Mouse (Mus musculus) embryo, embryonic 11.5 days (tissue): Measurements from ENCODE around the gene Bmi1.

Experiments used
- DNase-seq: peaks from one replicate; pipeline ENCODE4 v3.0.0-alpha.2; 2012; ENCODE audit warnings: low read depth, low spot score

Bmi1 gene

DNA sequence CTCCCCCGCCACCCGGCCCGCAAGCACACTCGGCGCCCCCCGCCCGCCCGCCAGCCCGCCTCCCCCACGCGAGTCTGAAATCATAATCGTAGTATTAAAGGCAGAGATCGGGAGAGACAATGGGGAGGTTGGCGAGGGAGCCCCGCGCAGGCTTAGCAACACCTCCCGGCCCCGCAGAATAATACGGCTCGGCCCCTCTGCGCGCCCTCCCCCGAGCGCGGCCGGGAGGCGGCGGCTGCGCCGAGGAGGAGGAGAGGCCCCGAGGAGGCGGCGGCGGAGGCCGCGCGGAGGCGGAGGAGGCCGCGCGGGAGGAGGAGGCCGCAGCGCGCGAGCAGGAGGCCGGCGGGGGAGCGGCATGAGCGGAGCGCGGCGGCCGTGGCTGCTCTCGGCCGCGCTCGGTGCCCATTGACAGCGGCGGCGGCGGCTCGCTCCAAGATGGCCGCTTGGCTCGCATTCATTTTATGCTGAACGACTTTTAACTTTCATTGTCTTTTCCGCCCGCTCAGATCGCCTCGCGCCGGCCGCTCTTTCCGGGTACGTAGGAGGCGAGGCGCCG, at the start of gene Bmi1:
Bmi1 (plus strand) TSS at position 83 of the 556 bp plus-strand sequence.
- no peak for DNase-seq

- no peak for DNase-seq
Observed at GRCm38 (mm10) chr2:18630547-18630946, 46.3 kb upstream of the Bmi1 start.

GRCm38 (mm10) chr2:18635052-18635451, 41.8 kb upstream of the Bmi1 start:
- no peak for DNase-seq

DNA sequence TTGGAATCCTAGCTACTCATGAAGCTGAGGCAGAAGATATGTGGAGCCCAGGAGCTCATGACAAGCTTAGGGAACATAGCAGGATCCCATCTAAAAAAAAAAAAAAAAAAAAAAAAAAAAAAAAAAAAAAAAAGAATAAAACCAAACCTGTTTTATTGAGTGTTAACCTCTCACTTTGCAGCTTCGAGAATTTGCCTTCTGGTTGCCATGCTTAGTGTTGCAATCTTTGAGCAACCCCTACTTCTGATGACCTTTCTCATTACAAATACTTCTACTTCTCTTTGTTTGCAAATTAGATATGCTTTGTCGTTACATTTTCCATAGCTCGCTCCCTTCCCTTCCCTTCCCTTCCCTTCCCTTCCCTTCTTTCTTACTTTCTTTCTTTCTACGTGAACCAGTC, 28.3 kb upstream of the Bmi1 start:
- DNase-seq: no peak

DNA sequence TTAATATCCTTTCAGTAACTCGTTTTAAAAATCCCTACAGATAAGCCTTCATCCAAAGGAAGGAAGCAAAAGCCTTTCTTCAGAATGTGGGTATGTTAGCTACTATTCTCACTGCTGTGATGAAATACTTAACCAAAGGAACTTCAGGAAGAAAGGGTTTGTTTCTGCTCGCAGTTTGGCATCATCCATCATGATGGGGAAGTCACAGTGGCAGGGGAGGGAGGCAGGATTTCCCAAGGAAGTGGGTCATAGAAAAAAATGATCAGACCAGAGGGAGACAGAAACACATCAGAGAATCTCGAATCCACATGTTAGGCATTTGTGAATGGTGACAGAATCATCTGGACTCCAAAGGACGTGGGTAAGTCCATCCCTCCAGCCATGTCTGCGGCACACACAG, 22.0 kb upstream of the Bmi1 start:
- no peak for DNase-seq

DNA sequence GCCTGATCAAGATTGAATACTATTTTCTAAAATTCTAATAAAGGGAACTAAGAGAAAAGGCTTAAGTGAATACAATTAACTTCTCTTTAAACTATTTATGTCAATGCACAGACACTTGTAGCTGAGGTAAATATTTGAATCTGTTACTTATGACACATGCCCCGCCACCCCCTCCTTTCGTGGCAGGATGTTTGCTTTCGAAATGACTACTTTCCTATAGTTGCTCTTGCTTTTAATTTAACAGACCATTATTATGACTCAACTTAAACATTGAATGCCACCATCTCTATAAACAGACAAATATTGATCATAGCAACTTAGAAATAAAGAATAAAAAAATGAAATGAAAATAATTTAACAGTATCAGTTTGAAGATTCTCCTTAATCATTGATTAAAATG, 12.8 kb upstream of the Bmi1 start:
- no peak for DNase-seq

GRCm38 (mm10) chr2:18671041-18671440, 5.8 kb upstream of the Bmi1 start:
- DNase-seq: no peak

DNA sequence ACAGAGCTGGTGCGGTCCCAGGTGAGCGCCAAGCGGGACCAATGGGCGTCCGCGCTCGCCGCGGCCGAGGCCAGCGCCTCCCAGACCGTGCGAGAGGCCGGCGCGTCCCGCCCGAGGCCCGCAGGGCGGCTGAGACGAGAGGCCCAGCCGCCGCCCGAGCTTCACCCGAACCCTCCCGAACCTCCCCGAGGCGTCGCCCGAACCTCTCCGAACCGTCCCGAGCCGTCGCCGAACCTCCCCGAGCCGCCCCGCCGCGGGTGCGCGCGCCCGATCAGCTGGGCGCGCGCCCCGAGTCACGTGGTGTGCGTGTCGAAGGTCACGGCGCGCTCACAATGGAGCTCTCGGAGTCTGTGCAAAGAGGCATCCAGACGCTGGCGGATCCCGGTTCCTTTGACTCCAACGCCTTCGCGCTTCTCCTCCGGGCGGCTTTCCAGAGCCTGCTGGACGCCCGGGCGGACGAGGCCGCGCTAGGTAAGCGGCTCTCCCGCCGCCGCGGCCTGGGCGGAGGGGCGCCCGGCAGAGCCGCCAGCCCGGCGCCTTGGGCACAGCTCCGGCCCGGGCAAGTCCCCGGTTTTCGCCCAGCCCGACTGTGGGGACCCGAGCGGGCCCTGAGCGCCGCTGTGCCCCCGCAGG, 4.6 kb upstream of the Bmi1 start, which contains the start of gene Commd3:
Commd3 (plus strand) TSS at position 252 of the 633 bp plus-strand sequence.
- no peak for DNase-seq

- DNase-seq: no peak
Observed at GRCm38 (mm10) chr2:18672766-18673164, 4.1 kb upstream of the Bmi1 start.

GRCm38 (mm10) chr2:18673766-18674165, 3.1 kb upstream of the Bmi1 start:
- DNase-seq: no peak

GRCm38 (mm10) chr2:18674193-18674902, 2.5 kb upstream of the Bmi1 start:
- DNase-seq: no peak

GRCm38 (mm10) chr2:18675681-18676456, 949 bp upstream of the Bmi1 start:
- no peak for DNase-seq

DNA sequence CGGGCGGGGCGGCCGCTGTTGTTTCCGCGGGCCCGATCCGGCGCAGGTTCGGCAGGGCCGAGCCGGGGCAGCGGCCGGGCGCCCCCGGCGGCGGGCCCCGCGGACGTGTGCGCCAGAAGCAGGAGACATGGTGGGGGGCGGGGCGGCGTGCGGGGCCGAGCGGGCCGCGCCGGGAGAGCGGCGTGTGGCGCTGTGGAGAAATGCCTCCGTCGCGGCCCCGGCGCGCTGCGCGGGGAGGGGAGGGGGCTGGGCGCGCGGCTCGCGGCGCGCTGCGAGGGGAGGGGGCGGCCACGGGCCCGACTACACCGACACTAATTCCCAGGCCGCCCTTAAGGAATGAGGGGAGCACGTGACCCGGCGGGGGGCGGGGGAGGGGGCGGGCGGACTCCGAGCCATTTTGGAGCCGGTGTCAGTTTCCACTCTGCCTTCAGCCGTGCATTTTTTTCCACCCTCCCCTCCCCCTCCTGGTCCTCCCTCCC, 322 bp upstream of the Bmi1 start:
- no peak for DNase-seq

- DNase-seq: no peak
Observed at GRCm38 (mm10) chr2:18677631-18678471, 1.0 kb downstream of the Bmi1 start.

- DNase-seq: no peak
Observed at GRCm38 (mm10) chr2:18679701-18680100, 2.9 kb downstream of the Bmi1 start.

- no peak for DNase-seq
Observed at GRCm38 (mm10) chr2:18680501-18680900, 3.7 kb downstream of the Bmi1 start.

DNA sequence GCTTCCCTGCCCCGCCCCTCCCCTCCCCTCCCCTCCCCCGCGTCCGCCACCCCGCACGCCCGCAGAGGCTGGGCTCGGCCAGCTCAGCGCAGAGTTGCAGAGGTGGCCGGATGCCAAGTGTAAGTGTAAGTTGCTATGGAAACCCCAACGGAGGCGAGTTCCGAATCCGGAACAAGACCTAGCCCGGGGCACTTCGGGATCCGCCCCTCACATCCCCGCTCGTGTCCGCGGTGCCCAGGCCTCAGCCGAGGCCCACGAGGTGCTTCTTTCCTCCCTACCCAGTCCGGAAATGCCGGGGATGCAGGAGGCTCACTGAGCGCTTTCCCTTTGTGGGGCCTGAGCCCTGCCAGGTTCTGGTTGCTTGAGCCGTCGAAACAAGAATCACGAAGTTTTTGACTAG, 4.1 kb downstream of the Bmi1 start:
- no peak for DNase-seq

DNA sequence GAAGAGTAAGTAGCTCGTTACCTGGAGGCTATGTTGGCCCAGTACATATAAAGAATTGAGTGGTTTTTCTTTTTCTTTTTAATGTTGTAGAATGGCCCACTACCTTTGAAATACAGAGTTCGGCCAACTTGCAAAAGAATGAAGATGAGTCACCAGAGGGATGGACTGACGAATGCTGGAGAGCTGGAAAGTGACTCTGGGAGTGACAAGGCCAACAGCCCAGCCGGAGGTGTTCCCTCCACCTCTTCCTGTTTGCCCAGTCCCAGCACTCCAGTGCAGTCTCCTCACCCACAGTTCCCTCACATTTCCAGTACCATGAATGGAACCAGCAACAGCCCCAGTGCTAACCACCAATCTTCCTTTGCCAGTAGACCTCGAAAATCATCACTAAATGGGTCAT, 7.2 kb downstream of the Bmi1 start:
- no peak for DNase-seq

DNA sequence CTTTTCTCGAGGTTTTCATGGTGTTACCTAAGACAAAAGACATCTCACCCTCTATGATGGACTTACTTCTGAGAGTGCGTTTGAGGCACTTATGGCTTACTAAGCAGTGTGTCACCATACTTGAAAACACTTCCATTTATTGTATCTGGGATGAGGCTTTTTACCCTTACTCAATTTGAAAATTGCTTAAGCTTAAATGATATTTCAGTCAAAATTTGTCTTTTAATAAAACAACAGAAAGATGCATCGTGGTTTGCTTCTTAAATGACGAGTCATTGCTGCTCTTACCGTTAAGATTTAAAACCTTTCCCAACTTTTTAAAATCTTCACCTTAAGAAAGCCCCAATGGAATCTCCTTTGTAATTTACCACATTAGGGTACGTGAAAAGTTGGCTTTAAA, 9.6 kb downstream of the Bmi1 start:
- DNase-seq: no peak

DNA sequence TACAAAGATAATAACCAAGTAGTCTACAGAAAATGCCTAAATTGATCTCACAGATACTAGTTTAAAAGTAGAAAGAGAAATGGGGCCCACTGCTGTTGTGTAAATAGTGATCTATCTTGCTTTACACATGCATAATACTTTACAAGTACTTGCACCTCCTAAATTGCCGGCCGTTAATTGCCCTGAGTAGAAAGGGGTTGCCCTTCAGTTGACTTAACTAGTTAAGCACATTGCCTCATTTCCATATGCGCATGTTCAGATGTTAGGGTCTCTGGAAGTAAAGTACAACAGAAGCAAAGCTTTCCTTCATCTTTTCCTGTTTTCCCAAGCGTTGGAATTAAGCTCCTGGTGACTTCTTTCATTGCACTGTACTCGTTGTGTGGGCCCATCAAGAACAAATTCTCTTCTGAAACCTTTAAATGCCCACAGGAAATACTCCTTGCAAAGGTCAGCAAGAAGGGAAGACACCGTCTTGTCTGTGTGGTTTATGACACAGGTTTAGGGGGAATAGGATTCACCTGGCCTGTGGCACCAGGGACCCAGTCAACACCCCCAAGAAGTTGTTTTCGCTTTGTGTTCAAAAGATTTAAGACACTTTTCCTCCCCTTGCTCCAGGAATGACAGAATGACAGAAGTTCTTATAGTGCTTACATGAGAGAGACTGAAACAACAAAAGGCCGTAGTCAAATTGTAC, 10.2 kb downstream of the Bmi1 start:
- no peak for DNase-seq
